Mouse (Mus musculus): ENCODE data around the gene Gm20835. TPM values are rescaled to one million over a fixed set of nuclear protein-coding genes. Genes with fewer than 3 reads are reported as not detected.
"Not testable (repeated sequence)": the region's sequence is repeated elsewhere in the genome, so short reads cannot be mapped to it uniquely, and the experiment has no call there.

The Gm20835 gene
- not detected for total RNA-seq (2021)

DNA sequence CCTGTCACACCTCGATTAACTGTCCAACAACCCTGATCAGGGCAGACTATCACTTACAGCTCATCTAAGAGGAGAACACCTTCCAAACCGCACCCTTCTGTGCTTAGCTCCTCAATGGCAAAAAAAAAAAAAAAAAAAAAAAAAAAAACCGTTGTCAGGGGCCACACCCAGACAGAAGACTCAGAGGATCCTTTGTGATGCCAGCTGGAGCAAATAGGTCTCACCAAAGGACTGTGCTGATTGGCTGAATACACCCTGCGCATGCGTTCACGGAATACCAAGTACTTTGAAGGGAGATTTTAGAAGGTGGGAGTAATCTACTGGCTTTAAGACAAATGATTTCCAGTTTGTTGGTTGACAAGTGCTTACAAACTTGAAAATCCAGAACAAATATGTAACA, at the start of gene Gm20835:
Gm20835 (minus strand) TSS at position 101 of the 400 bp plus-strand sequence.
- intact Hi-C loops (cut with DNase I): not testable (repeated sequence)

More for the DNA sequence above, at the start of gene Gm20835:
- not testable (repeated sequence) for DNase-seq (ENCODE audit: low spot score)
